Mouse (Mus musculus): ENCODE results near the gene Pcnp. TPM values are rescaled to one million over a fixed set of nuclear protein-coding genes. Genes with fewer than 3 reads are reported as not detected.
"Not testable (repeated sequence)": the region's sequence is repeated elsewhere in the genome, so short reads cannot be mapped to it uniquely, and the experiment has no call there.

Pcnp gene
- polyA plus RNA-seq, 1 experiment: 97.1 TPM

- WGBS: 76% methylated on average over 7 of the region's 7 CpGs
- peaks cover 3% of the 10 kb centered on the region for H3K4me1 ChIP-seq (ENCODE audit: control insufficient read depth, insufficient read depth, low read length)
- TF ChIP-seq CTCF (IDR thresholded peaks at IDR 0.05; ENCODE audit: control insufficient read depth, insufficient read depth, low read length) (no peak), POLR2A (IDR thresholded peaks at IDR 0.05; ENCODE audit: borderline replicate concordance, control insufficient read depth, low read depth, low read length) (no peak)
- no peak overlapping the region for H3K27ac ChIP-seq (ENCODE audit: control insufficient read depth, insufficient read depth, low read depth, low read length, poor library complexity)
- no peak overlapping the region for H3K4me3 ChIP-seq (replicated peaks; ENCODE audit: control insufficient read depth, low read depth, low read length)
These were observed 27.5 kb upstream of the Pcnp start for GRCm38 (mm10) chr16:56056944-56057590.

- Histone ChIP-seq H3K4me1 (ENCODE audit: control insufficient read depth, insufficient read depth, low read length) (no peaks in the 10 kb centered on the region), H3K27ac (ENCODE audit: control insufficient read depth, insufficient read depth, low read depth, low read length, poor library complexity) (no peak overlapping the region), H3K4me3 (replicated peaks; ENCODE audit: control insufficient read depth, low read depth, low read length) (no peak overlapping the region)
- 82% methylated on average over 3 of the region's 3 CpGs for WGBS
- no peak for TF ChIP-seq POLR2A (IDR thresholded peaks at IDR 0.05; ENCODE audit: borderline replicate concordance, control insufficient read depth, low read depth, low read length)
- TF ChIP-seq CTCF (IDR thresholded peaks at IDR 0.05; ENCODE audit: control insufficient read depth, insufficient read depth, low read length): no peak
These were observed 26.4 kb upstream of the Pcnp start for GRCm38 (mm10) chr16:56055911-56056310.

GRCm38 (mm10) chr16:56048038-56048437 lies 18.5 kb upstream of the Pcnp start, which contains the start of gene Senp7:
Senp7 (plus strand) TSS chr16:56048338.
- not testable (repeated sequence) for H3K27ac ChIP-seq (ENCODE audit: control insufficient read depth, insufficient read depth, low read depth, low read length, poor library complexity); H3K4me3 ChIP-seq (replicated peaks; ENCODE audit: control insufficient read depth, low read depth, low read length); H3K4me1 ChIP-seq (ENCODE audit: control insufficient read depth, insufficient read depth, low read length)
- WGBS: no CpG with 5 or more reads among the region's 4 CpGs

- peak overlapping the region; percentile 84 for H3K27ac ChIP-seq (ENCODE audit: control insufficient read depth, insufficient read depth, low read depth, low read length, poor library complexity)
- TF ChIP-seq POLR2A (IDR thresholded peaks at IDR 0.05; ENCODE audit: borderline replicate concordance, control insufficient read depth, low read depth, low read length) (no peak), CTCF (IDR thresholded peaks at IDR 0.05; ENCODE audit: control insufficient read depth, insufficient read depth, low read length) (no peak)
- WGBS: 26% methylated on average over 8 of the region's 8 CpGs
These were observed 8.6 kb upstream of the Pcnp start for GRCm38 (mm10) chr16:56038090-56038489.

GRCm38 (mm10) chr16:56037138-56038010 lies 7.8 kb upstream of the Pcnp start, which contains the start of gene Trmt10c:
Trmt10c (minus strand) TSS chr16:56037819.
- peaks cover 1% of the 10 kb centered on the region; the same call in 1 of the 2 replicates for H3K4me1 ChIP-seq (ENCODE audit: control insufficient read depth, insufficient read depth, low read length)
- TF ChIP-seq POLR2A (IDR thresholded peaks at IDR 0.05; ENCODE audit: borderline replicate concordance, control insufficient read depth, low read depth, low read length): peak; percentile 54; the same call in 1 of the 2 replicates
- TF ChIP-seq CTCF (IDR thresholded peaks at IDR 0.05; ENCODE audit: control insufficient read depth, insufficient read depth, low read length): no peak

More at GRCm38 (mm10) chr16:56038090-56038489, 8.6 kb upstream of the Pcnp start:
- H3K4me1 ChIP-seq (ENCODE audit: control insufficient read depth, insufficient read depth, low read length): peaks cover 1% of the 10 kb centered on the region; the same call in 1 of the 2 replicates
- H3K4me3 ChIP-seq (replicated peaks; ENCODE audit: control insufficient read depth, low read depth, low read length): peak overlapping the region; percentile 90

GRCm38 (mm10) chr16:56036501-56036900 lies 7.0 kb upstream of the Pcnp start:
- H3K4me1 ChIP-seq (ENCODE audit: control insufficient read depth, insufficient read depth, low read length): peaks cover 1% of the 10 kb centered on the region; the same call in 1 of the 2 replicates
- TF ChIP-seq POLR2A (IDR thresholded peaks at IDR 0.05; ENCODE audit: borderline replicate concordance, control insufficient read depth, low read depth, low read length) (no peak), CTCF (IDR thresholded peaks at IDR 0.05; ENCODE audit: control insufficient read depth, insufficient read depth, low read length) (no peak)
- 38% methylated on average over 6 of the region's 6 CpGs for WGBS
- peak overlapping the region; percentile 42 for H3K4me3 ChIP-seq (replicated peaks; ENCODE audit: control insufficient read depth, low read depth, low read length)
- no peak overlapping the region for H3K27ac ChIP-seq (ENCODE audit: control insufficient read depth, insufficient read depth, low read depth, low read length, poor library complexity)

More at GRCm38 (mm10) chr16:56037138-56038010, 7.8 kb upstream of the Pcnp start, which contains the start of gene Trmt10c:
- Histone ChIP-seq H3K27ac (ENCODE audit: control insufficient read depth, insufficient read depth, low read depth, low read length, poor library complexity) (peak within 1 kb of the TSS; percentile 84), H3K4me3 (replicated peaks; ENCODE audit: control insufficient read depth, low read depth, low read length) (peak within 1 kb of the TSS; percentile 90)
- WGBS: under 1% methylated on average over 63 of the region's 63 CpGs

GRCm38 (mm10) chr16:56034566-56034965 lies 5.0 kb upstream of the Pcnp start:
- no peak overlapping the region for H3K4me3 ChIP-seq (replicated peaks; ENCODE audit: control insufficient read depth, low read depth, low read length)
- no peak overlapping the region for H3K27ac ChIP-seq (ENCODE audit: control insufficient read depth, insufficient read depth, low read depth, low read length, poor library complexity)
- peaks cover 1% of the 10 kb centered on the region; the same call in 1 of the 2 replicates for H3K4me1 ChIP-seq (ENCODE audit: control insufficient read depth, insufficient read depth, low read length)
- 96% methylated on average over 6 of the region's 6 CpGs for whole genome bisulfite sequencing
- TF ChIP-seq CTCF (IDR thresholded peaks at IDR 0.05; ENCODE audit: control insufficient read depth, insufficient read depth, low read length): no peak
- TF ChIP-seq POLR2A (IDR thresholded peaks at IDR 0.05; ENCODE audit: borderline replicate concordance, control insufficient read depth, low read depth, low read length): no peak
